Mouse (Mus musculus): ENCODE data around the gene C4b. TPM values are rescaled to one million over a fixed set of nuclear protein-coding genes. Genes with fewer than 3 reads are reported as not detected.
"Not testable (repeated sequence)": the region's sequence is repeated elsewhere in the genome, so short reads cannot be mapped to it uniquely, and the experiment has no call there.

The C4b gene
- total RNA-seq (2017) = 0.18 TPM in 1 of 2 replicates, not detected in the other

DNA sequence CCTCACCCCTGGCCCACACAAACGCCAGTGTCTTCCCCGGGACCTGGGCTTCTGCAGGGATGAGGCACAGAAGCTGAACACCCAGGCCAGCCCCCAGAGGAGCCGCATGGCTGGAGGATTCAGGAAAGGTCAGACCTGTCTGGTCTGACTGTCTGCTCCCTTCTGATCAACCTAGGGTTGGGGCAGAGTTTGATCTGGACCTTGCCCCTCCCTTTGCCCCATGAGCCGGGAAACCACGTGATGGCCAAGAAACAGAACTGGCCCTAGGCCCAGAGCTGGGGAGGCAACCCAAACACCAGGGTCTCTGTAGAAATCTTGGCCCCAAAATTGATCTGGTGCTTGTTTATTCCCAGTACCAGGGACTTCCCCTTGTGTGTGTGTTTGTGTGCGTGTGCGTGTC is at the start of gene C4b:
TSS of gene C4b (minus strand) at position 164 of the 400 bp plus-strand sequence.
- ATAC-seq (replicated peaks; ENCODE audit: low read depth, poor library complexity, severe bottlenecking) = no peak

DNA sequence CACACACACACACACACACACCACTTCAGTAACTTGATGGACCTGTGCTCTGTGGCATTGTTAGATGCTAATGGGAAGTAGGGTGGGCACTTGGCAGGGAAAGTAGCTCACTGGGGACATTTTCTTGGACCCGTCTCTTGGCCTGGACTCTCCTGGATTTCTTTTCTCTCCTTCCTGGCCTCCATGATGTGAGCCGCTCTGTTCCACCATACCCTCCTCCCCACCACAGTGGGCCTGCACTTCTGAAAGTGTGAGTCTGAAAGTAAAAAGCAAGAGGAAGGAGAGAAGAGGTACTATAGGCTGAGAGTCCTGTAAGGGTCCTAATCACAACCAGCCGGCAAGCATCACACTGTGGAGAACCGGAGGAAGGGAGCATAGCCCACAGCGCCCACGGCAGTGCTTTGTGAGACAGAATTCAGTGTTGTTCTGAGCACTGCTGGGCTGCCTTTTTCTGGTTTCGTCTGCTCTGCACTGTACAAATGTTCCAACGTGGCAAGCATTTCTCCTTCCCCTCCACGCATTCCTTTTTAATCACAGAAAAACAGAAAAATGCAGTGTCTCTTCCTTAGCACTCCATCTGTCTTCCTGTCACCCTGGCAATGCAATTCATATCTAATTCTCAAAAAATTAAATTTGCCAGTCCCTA is 34.1 kb upstream of the C4b start:
- ATAC-seq (replicated peaks; ENCODE audit: low read depth, poor library complexity, severe bottlenecking) = no peak

DNA sequence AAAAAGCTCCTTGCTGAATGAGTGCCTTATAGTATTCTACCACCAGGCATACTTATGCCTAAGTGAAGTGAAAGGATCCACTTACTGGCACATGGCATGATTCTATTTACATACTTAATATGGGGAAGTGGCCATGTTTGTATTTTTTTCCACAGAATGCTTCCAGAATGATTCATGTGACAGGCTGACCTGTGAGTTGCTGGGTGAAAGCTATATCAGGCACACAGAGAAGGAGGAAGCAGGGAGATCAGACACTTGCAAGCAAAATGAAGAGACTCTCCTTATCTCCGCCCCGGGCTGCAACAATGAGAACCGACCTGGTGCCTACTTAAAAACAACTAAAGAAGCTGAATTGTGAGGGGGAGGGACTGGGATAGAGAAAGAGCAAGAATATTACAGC is 17.8 kb upstream of the C4b start:
- ATAC-seq (replicated peaks; ENCODE audit: low read depth, poor library complexity, severe bottlenecking) = no peak

DNA sequence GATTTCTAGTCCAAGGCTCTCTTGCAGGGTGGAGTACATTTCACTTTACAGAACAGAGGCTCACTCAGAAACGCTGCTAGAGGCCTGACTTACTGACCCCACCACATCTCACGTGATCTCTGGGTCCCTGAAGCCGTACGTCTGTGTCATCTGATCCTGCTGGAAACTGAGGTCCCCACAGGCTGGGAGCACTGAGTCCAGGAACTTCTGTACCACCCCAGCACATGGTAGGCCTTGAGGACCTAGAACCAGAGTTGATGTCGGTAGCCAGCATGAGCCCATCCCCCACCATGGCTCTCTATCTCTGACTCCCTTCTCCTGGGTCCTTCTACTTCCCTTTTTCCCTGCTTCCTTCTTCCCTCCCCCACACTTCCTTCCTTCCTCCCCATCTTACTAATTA is 2.8 kb upstream of the C4b start:
- ATAC-seq (replicated peaks; ENCODE audit: low read depth, poor library complexity, severe bottlenecking) = no peak

DNA sequence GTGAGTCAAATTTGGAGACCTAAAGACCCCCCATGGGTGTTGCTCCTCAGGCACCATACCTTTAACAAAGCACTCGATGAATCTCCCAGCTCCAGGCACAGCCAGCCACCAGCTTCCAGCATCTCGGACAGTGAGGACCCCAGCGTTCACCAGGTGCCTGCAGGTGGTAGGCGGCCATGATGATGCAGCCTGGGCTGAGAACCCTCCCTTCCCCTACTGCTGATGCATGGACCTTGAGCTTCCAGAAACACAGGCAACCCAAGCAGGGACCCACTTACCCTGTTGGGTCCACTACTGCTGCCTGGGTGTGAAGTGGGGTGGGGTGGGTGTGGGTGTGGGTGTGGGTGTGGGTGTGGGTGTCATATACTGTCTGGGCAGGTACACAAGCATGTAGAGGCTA is 1.5 kb upstream of the C4b start:
- not testable (repeated sequence) for ATAC-seq (replicated peaks; ENCODE audit: low read depth, poor library complexity, severe bottlenecking)

DNA sequence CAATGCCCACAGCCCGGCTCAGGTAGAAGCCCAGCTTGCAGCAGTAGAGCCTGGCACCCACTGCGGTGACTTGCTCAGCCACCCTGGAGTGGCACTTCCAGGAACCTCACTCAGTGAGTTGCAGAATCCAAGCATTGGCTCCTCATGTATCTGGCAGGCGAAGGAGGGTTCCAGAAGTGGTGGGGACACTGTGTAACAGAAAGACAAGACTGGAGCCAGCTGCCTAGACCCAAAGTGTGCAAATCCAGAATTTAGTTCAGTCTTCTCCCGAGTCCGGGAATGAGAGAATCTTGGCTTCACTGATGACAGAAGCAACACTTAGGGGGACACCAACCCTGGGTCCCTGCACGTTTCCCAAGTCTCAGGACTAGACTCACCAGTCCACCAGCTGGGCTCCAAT is 929 bp upstream of the C4b start:
- not testable (repeated sequence) for ATAC-seq (replicated peaks; ENCODE audit: low read depth, poor library complexity, severe bottlenecking)

DNA sequence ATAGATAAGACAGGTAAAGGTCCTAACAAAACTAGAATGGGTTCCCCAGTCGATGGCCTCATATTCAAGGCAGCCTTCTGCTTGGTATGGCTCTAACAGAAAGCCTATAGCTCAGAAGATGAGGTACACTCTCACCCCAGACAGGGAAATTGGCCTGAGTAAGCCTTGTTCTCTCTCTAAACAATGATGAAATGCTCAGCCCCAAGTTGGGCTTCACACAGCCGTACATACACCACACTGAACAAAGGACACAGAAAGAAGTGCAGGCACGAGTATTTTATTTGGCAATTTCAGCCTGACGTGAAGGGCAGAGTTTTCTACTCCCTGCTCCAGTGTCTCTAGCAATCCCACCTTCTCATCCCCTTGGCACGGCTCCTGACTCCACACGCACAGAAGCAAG is 524 bp upstream of the C4b start:
- no peak for ATAC-seq (replicated peaks; ENCODE audit: low read depth, poor library complexity, severe bottlenecking)

DNA sequence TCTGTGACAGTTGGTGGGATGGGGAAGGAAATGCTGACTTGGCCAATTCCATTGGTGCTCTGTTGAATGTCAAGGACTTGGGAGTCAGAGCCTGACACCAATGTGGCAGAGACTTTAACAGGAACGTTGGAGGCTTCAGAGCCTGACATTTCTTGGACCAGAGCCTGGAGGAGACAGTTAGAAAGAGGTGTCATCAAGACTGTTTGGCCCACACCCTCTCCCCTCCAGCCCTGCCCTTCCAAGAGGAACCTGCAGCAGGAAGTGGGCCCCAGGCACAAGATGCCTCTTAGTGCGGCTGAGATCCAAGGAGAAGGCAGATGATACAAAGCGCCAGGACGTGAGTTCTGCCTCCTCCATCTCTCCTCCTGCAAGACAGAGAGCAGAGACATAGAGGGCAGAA is 3.4 kb downstream of the C4b start:
- ATAC-seq (replicated peaks; ENCODE audit: low read depth, poor library complexity, severe bottlenecking) = no peak

DNA sequence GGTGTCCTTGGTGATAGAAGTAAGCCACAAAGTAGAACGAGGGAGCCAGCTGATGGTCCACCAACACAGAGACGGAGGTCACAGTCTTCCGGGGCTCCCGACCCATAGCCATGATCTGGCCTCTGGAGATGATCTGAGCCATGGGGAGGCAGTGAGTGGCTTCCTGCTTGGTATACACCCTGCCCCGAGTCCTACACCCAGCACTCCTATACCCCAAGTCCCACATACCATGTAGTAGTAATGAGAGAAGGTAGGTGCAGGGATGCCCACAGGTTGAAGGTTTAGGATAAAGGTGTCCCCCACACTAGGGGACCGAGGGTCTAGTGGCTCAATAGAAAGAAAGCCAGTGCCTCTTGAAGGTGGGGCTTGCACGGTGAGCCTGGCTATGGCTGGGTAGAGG is 4.0 kb downstream of the C4b start:
- ATAC-seq (replicated peaks; ENCODE audit: low read depth, poor library complexity, severe bottlenecking) = not testable (repeated sequence)

DNA sequence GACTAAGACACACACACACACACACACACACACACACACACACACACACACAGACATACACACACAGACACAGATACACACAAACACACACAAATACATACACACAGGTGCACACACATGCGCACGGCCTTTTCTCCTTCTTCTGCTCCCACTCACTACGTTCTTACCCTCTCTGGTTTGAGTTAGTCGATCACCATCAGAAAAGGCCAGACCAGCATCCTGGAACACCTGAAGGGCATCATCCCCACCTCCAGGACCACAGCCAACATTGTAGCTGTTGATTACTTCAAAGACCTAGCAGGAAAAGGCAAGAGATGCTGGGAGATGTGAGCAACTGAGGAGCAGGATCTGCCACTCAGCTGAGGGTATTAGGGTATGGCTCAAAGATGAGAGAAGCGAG is 6.2 kb downstream of the C4b start:
- not testable (repeated sequence) for ATAC-seq (replicated peaks; ENCODE audit: low read depth, poor library complexity, severe bottlenecking)

DNA sequence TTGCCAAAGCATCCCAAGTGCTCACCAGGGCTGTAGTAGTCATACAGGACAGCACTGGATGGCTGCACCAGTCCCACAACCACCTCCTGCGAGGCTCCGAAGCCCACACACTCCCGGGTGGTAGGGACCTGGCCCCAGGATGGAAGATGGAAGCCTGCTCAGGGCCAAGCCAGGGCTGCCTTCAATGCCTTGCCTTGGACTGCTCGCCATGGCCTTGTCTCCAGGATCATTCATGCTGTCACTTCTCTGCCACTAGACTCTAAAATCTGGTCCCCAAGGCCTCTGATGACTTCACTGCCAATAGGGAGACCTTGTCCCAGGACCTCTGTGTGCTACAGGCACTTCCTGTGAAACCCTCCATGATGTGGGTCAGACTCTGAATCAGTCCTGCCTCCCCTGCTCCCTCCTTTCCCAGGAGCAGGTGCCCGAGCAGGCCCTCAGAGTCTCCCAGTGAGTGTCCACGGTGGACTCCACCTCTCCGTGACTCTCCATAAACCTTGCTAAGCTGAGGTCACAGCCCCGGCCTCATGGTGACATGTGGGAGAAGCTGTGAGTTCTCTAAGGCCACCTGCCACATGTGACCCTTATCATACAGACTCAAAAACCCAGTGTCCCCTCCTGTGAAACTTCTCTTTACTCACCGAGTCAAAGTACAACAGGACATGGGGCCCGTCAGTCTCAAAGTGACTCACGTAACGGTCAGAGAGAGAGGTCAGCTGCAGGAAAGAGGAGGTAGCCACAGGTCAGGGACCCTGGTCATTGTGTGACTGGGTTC is 13.7 kb downstream of the C4b start:
- not testable (repeated sequence) for ATAC-seq (replicated peaks; ENCODE audit: low read depth, poor library complexity, severe bottlenecking)

DNA sequence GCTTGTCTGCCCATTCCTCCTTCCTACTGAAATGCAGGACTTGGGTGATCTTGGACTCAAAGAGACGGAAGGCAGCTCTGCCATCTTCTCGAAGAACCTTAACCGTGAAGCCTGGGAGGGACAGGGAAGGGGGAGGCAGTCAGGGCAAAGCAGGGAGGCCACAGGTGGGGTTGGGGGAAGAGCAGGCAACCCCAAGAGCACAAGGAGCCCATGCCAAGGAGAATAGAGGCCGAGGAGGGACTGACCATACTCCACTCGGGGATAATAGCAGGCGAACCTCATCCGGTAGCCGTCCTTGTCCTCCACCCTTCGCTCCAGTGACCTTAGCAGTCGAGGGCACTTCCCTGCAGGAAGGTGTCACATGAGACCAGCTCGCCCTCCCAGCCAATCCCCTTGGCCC is 14.5 kb downstream of the C4b start:
- ATAC-seq (replicated peaks; ENCODE audit: low read depth, poor library complexity, severe bottlenecking) = not testable (repeated sequence)

DNA sequence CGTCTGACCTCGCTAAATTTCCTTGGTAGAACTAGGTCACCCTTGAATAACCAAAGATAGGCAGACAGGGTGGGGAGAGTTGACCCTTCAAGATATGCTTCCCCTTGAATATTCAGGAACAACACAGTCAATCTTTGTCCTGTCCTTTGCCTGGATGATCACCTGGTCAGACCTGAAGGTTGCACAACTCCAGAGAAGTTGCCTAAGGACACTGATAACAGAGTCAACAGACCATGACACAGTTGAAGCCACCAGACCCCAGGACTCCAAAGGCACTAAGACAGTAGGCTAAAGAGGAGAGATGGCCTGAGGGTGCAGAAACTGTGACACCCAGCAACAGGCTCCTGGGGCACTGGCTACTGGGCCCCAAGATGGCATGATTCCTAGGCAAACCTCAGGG is 15.8 kb downstream of the C4b start:
- no peak for ATAC-seq (replicated peaks; ENCODE audit: low read depth, poor library complexity, severe bottlenecking)

DNA sequence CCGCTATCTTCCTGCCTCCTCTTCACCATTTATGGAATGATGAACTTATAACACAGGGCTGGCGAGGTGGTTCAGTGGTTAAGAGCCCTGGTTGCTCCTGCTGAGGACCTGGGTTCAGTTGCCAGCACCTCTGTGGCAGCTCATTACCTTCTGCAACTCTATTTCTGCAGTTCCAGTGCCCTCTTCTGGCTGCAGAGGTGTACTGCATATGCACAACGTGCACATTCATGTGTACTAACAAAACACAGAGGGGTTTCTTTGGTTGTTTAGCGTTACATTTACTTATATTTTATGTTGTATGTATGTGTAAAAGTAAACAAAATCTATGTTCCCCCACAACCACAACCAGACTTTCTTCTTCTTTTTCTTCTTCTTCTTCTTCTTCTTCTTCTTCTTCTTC is 20.6 kb downstream of the C4b start:
- no peak for ATAC-seq (replicated peaks; ENCODE audit: low read depth, poor library complexity, severe bottlenecking)

DNA sequence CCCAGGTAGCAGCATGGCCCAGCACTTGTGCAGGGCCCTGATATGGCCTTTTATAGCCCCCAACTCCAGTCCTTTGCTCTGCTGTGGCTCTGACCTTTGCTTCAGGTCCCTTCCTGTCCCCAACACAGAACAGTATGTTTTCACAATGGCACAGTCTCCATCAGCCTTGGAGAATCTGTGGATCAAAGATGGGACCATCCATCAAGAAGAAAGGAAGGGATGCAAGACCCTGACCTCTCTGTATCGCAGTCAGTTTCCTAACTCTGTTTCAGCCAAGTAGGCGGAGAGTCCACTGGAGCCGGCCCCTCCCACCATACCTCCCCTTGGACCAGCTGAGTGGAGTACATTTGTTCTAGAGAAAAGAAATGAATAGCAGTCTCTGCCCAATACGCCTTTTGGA is 21.4 kb downstream of the C4b start:
- not testable (repeated sequence) for ATAC-seq (replicated peaks; ENCODE audit: low read depth, poor library complexity, severe bottlenecking)

DNA sequence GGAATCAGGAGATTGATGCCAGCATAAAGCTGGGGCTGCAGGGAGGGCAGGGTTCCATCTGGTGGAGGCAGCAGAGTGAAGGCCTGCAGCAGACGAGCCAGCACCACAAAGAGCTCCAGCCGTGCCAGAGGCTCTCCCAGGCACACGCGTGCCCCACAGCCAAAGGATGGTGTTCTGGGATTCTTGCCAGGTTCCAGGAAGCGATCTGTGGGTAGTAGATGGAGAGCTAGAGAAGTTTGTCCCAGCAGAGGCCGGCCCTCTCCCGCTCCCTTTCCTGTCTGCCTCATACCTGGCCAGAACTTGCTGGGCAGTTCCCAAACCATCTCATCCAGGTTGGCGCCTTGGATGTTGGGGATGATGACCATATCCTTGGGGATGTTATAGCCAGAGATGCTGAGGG is 23.8 kb downstream of the C4b start:
- ATAC-seq (replicated peaks; ENCODE audit: low read depth, poor library complexity, severe bottlenecking) = not testable (repeated sequence)

DNA sequence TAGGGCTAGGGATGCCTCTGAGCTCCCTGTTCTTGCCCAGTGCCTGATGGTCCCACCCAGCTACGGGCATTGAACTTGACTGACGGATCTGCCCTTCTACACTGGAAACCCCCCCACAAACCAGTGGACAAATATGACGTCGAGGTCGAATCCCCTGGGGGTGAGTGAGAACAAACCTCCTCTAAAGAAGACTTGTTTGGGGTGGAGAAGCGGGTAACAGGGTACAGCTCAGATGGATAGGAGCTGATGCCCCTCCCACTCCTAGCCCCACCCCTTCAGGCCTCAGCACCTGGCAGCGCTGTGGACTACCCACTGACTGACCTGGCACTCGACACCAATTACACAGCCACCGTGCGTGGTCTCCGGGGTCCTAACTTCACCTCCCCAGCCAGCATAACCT is 26.3 kb downstream of the C4b start:
- ATAC-seq (replicated peaks; ENCODE audit: low read depth, poor library complexity, severe bottlenecking) = no peak

DNA sequence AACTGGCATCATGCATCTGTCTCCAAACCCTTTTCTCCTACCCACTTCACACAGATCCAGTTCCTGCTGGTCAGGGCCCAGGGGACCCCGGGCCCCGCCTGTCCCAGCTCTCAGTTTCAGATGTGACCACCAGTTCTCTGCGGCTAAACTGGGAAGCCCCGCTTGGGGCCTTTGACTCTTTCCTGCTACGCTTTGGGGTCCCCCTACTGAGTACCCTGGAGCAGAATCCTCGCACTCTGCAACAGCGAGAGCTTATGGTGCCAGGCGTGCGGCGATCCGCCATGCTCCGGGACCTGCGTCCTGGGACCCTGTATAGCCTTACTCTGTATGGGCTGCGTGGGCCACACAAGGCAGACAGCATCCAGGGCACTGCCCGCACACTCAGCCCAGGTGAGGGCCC is 27.4 kb downstream of the C4b start:
- ATAC-seq (replicated peaks; ENCODE audit: low read depth, poor library complexity, severe bottlenecking) = no peak

DNA sequence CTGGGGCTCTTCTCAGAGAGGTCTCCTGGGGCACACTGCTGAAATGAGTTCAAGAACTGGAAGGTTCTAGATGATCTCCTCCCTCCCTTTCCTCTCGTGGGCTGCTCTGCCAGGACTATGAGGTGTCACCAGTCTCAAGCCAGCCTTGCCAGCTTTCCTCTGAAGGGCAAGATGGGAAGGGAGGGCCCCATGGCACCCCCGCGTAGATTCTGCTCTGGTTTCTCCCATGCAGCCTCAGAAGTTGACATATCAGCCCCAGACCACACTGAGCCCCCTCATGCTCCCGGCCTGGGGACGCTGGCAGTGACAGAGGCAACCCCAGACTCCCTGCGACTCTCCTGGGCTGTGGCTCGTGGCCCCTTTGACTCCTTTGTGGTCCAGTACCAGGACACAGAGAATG is 28.2 kb downstream of the C4b start:
- not testable (repeated sequence) for ATAC-seq (replicated peaks; ENCODE audit: low read depth, poor library complexity, severe bottlenecking)

DNA sequence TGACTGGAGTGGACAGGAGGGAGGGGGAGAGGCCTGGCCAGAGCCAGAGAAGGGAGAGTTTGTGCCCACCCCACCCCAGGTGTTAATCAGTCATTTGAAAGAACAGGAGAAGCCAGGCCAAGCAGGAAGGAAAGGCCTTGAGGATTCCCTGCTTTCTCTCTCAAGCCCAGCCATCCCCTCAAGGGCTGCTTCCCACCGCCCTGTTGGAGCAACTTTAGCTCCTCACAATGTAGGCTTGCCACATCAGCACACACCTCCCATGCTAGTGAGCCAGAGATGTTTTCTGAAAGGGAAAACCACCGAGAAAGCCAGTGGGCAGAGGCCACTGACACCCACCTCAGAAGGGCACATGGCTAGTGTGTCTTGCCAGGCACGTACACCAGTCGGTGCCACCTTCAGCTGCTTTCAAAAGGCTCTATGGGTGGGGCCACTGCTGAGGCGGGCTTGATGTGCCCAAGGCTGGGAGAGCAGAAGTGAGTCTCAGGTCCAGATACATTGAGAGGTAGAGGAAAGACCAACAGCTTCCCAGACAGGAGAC is 28.7 kb downstream of the C4b start:
- ATAC-seq (replicated peaks; ENCODE audit: low read depth, poor library complexity, severe bottlenecking) = not testable (repeated sequence)

DNA sequence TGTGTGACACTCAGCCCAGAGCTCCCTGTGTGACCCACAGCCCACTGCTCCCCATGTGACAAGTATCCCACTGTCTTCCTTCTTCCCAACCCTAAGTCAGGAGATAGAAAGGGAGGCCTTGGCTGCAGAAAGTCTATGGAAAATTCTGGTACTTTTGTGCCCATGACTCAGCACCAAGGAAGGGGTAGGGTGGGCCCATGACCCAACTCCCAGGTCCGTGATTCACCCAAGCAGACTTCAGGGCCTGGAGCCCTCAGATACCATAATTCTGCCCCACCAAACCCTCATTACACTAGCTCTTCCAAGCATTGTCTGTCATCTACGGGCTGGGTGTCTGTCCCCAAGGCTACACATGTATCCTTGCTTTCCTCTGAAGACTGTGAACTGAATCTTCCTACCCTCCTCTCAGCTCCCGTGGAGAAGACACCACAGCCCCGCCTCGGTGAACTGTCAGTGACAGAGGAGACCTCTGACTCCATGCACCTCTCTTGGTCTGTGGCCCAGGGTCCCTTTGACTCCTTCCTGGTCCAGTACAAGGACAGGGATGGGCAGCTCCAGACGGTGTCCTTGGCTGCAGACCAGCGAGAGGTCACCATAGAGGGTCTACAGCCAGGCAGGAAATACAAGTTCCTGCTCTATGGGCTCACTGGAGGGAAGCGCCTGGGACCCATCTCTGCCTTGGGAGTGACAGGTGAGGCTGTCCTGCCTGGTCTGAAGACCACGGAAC is 29.3 kb downstream of the C4b start:
- ATAC-seq (replicated peaks; ENCODE audit: low read depth, poor library complexity, severe bottlenecking) = not testable (repeated sequence)
